8 mouse cellular contexts compared by ENCODE assay signal in the genomic region with DNA sequence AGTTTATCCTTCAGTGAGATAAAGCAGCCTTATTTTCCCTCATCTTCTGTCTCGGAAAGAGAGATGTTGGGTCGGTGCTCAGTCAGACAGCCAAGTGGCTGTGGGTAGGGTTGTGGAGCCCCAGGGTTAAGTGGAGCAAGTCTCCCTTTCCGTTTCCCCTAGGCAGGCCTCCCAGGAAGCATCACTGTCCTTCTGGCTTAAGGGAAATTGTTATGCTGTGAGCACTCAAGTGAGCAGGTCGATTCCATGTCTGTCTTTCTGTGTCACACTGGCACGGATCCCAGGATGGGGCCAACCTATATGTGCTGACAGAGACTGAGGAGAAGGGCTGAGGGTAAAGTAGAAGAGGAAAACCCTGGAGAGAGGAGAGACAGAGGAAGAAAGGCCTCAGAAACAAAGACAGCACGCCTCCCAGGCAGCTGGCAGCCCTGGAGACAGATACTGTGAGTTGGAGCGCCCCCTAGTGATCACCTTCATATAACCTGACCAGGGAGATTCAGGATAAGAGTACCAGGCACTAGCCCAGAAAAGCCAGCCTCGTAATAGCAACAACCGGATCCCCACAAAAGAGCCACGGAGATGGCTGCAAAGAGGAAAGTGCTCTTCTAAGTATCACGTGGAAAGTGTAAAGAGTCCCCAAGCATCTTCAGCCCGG. TPM values are rescaled to one million over a fixed set of nuclear protein-coding genes. Genes with fewer than 3 reads are reported as not detected.
A peak's percentile ranks its signal among the peaks of the same experiment; 100 is the strongest.
DNase-seq lines count a peak whose midpoint lies in the region; ATAC-seq and TF ChIP-seq lines count a peak whose summit lies in the region.

No protein-coding gene starts in this region.

- peak overlapping the region; percentile 24; the same call in 1 of the 2 replicates for H3K9ac ChIP-seq in hindbrain, embryonic 11.5 days (ENCODE audit: low read depth, low read length)
- H3K9ac ChIP-seq in lung, postnatal 0 days (replicated peaks; ENCODE audit: low read depth) = no peak overlapping the region

- 32% methylated on average over 12 of the region's 12 CpGs for WGBS in hindbrain, embryonic 11.5 days
- 22% methylated on average over 12 of the region's 12 CpGs for WGBS in lung, postnatal 0 days

- no peaks in the 10 kb centered on the region for H3K4me1 ChIP-seq in hindbrain, embryonic 11.5 days (replicated peaks; ENCODE audit: control insufficient read depth, insufficient read depth, low read length)
- H3K4me1 ChIP-seq in lung, postnatal 0 days (ENCODE audit: insufficient read depth, low read depth, low read length) = no peaks in the 10 kb centered on the region

- no peak overlapping the region for H3K4me2 ChIP-seq in hindbrain, embryonic 11.5 days (replicated peaks; ENCODE audit: low read depth, low read length)
- H3K4me2 ChIP-seq in lung, postnatal 0 days (replicated peaks; ENCODE audit: low read depth, low read length) = no peak overlapping the region

- peak; percentile 39 for DNase-seq in Patski (ENCODE audit: low read depth, low spot score)
- DNase-seq in cerebellum, postnatal 10 days = peak; percentile 94 to 96
- peak; percentile 59 to 74 for DNase-seq in frontal cortex, postnatal 10 days (ENCODE audit: low spot score in 2 of 2)
- DNase-seq in hindbrain, embryonic 11.5 days (ENCODE audit: low spot score) = peak; percentile 95
- peak; percentile 79 for DNase-seq in layer of hippocampus, adult 9-11 months
- DNase-seq in lung, postnatal 0 days (ENCODE audit: low spot score) = peak; percentile 90
- peak; percentile 61 for DNase-seq in retina, adult 2 months (ENCODE audit: low read depth, low spot score)
- peak; percentile 40 to 57 for DNase-seq in thymus, postnatal 36 days

- H3K27ac ChIP-seq in hindbrain, embryonic 11.5 days (ENCODE audit: low read depth, low read length) = 0 out of 2 replicates have a peak overlapping the region, but pooled peaks have one; percentile 10
- no peak overlapping the region for H3K27ac ChIP-seq in lung, postnatal 0 days (ENCODE audit: low read length)

- peak; percentile 79 for ATAC-seq in Patski
- peak; percentile 90 for ATAC-seq in hindbrain, embryonic 11.5 days (ENCODE audit: low FRiP score)
- ATAC-seq in lung, postnatal 0 days = peak; percentile 77

- no peak for TF ChIP-seq EP300 in lung, postnatal 0 days (IDR thresholded peaks at IDR 0.05)

- H3K27me3 ChIP-seq in Patski = no peaks in the 10 kb centered on the region
- H3K27me3 ChIP-seq in hindbrain, embryonic 11.5 days (ENCODE audit: control insufficient read depth, insufficient read depth, low read length) = no peaks in the 10 kb centered on the region
- H3K27me3 ChIP-seq in lung, postnatal 0 days (replicated peaks; ENCODE audit: insufficient read depth, low read length) = no peaks in the 10 kb centered on the region

- H3K4me3 ChIP-seq in hindbrain, embryonic 11.5 days (ENCODE audit: low read depth, low read length) = no peak overlapping the region
- H3K4me3 ChIP-seq in lung, postnatal 0 days (ENCODE audit: low read depth, low read length) = no peak overlapping the region

- CTCF ChIA-PET in Patski (lab: Charles Lee) = interaction anchor here (1.2 kb wide), 1 partner anchor 117 kb away, joined by 4 read pairs; no protein-coding TSS in a partner anchor

- POLR2A ChIA-PET in Patski (lab: Charles Lee) = no interaction called here

- TF ChIP-seq CTCF in Patski (IDR thresholded peaks at IDR 0.05) = peak; percentile 80
- peak; percentile 85 for TF ChIP-seq CTCF in lung, postnatal 0 days (IDR thresholded peaks at IDR 0.05)

- no peaks in the 10 kb centered on the region for H3K36me3 ChIP-seq in hindbrain, embryonic 11.5 days (ENCODE audit: control insufficient read depth, insufficient read depth, low read length)
- H3K36me3 ChIP-seq in lung, postnatal 0 days (ENCODE audit: insufficient read depth, low read length) = no peaks in the 10 kb centered on the region

- no peaks in the 10 kb centered on the region for H3K9me3 ChIP-seq in hindbrain, embryonic 11.5 days (ENCODE audit: control insufficient read depth, low read length)
- no peaks in the 10 kb centered on the region for H3K9me3 ChIP-seq in lung, postnatal 0 days (ENCODE audit: low read length)

- in situ Hi-C loops in Patski (cut with MboI; ENCODE audit: low pct_unique_long_range_greater_than_20kb) = loop anchor here (5.0 kb wide), 1 partner anchor 121 kb away; no protein-coding TSS in a partner anchor

RNA-seq across cellular contexts. Expression of a gene that starts 11.6 kb away (rescaled TPM):
- 0.27 TPM for polyA plus RNA-seq in Patski (2021)
- not detected in 2 replicates for polyA plus RNA-seq in hindbrain, embryonic 11.5 days (2014; fragmentation: Nextera tagmentation; extraction: Ambion mirVana)
- 0.47 TPM in 1 of 2 replicates, not detected in the other for polyA plus RNA-seq in lung, postnatal 0 days (2015; fragmentation: Nextera tagmentation; extraction: Ambion mirVana)

RNA-seq across cellular contexts. Expression of a gene that starts 26.1 kb away (rescaled TPM):
- 1.8 TPM for polyA plus RNA-seq in Patski (2021)
- 8.5 and 10.4 TPM in 2 replicates for polyA plus RNA-seq in hindbrain, embryonic 11.5 days (2014; fragmentation: Nextera tagmentation; extraction: Ambion mirVana)
- polyA plus RNA-seq in lung, postnatal 0 days (2015; fragmentation: Nextera tagmentation; extraction: Ambion mirVana) = 2.9 and 3.9 TPM in 2 replicates

Comparison
In these comparisons a context has a peak if more than half of its experiments do, and no peak if none do; other contexts are left out.
1. DNase-seq: peak in every context shown above with its lines; median percentile 95 in cerebellum, postnatal 10 days; 95 in hindbrain, embryonic 11.5 days; 90 in lung, postnatal 0 days; 79 in layer of hippocampus, adult 9-11 months; 66 in frontal cortex, postnatal 10 days; 61 in retina, adult 2 months; 48 in thymus, postnatal 36 days; 39 in Patski.